Mouse (Mus musculus) ES-Bruce4 (cell line): ENCODE results near the gene Ktn1. TPM values are rescaled to one million over a fixed set of nuclear protein-coding genes. Genes with fewer than 3 reads are reported as not detected.

Experiments used
- H3K27ac ChIP-seq: 2 replicates; pipeline ENCODE4 v1.5.1; 2012; ENCODE audit warnings: low read length, inconsistent platforms; ENCODE audit not compliant: insufficient read depth
- H3K27me3 ChIP-seq: 2 replicates; pipeline ENCODE4 v1.6.1; 2012; ENCODE audit warnings: mild to moderate bottlenecking, low read length, inconsistent platforms; ENCODE audit not compliant: control insufficient read depth, poor library complexity, insufficient read depth, severe bottlenecking
- H3K36me3 ChIP-seq: 2 replicates; pipeline ENCODE4 v1.6.1; 2012; ENCODE audit warnings: inconsistent platforms, mild to moderate bottlenecking, low read length, moderate library complexity; ENCODE audit not compliant: control insufficient read depth, poor library complexity, insufficient read depth, severe bottlenecking
- H3K4me1 ChIP-seq: one replicate; pipeline ENCODE4 v1.8.1; 2011; ENCODE audit warnings: low read length; ENCODE audit not compliant: control insufficient read depth, insufficient read depth
- H3K4me3 ChIP-seq: 2 replicates; pipeline ENCODE4 v1.5.1; 2011; ENCODE audit warnings: low read depth, mild to moderate bottlenecking, low read length
- H3K9ac ChIP-seq: 2 replicates; pipeline ENCODE4 v1.6.1; 2012; ENCODE audit warnings: low read depth, mild to moderate bottlenecking, inconsistent platforms; ENCODE audit not compliant: poor library complexity, severe bottlenecking
- H3K9me3 ChIP-seq: replicated peaks from 2 replicates; pipeline ENCODE4 v1.6.1; 2012; ENCODE audit warnings: mild to moderate bottlenecking, low read length, inconsistent platforms; ENCODE audit not compliant: control insufficient read depth, poor library complexity, insufficient read depth, severe bottlenecking
- CTCF ChIP-seq: IDR thresholded peaks from one replicate; pipeline ENCODE4 v1.8.1; 2011; ENCODE audit warnings: low read depth, low read length
- EP300 ChIP-seq: IDR thresholded peaks from 2 replicates; pipeline ENCODE4 v1.6.1; 2011; ENCODE audit warnings: low read depth, low read length; ENCODE audit not compliant: insufficient read depth
- POLR2A ChIP-seq: IDR thresholded peaks from one replicate; pipeline ENCODE4 v1.8.1; 2011; ENCODE audit warnings: low read length; ENCODE audit not compliant: insufficient read depth
- polyA plus RNA-seq: library from polyadenylated mRNA; stranded (reverse); fragments of >200 nt; gene quantifications from 2 replicates; pipeline ENCODE4 v1.2.4, GENCODE M21; 2011; ENCODE audit warnings: low read depth; ENCODE audit not compliant: missing spikeins, insufficient read depth, insufficient read length

Gene Ktn1
- polyA plus RNA-seq, 1 experiment, result 135 TPM

DNA sequence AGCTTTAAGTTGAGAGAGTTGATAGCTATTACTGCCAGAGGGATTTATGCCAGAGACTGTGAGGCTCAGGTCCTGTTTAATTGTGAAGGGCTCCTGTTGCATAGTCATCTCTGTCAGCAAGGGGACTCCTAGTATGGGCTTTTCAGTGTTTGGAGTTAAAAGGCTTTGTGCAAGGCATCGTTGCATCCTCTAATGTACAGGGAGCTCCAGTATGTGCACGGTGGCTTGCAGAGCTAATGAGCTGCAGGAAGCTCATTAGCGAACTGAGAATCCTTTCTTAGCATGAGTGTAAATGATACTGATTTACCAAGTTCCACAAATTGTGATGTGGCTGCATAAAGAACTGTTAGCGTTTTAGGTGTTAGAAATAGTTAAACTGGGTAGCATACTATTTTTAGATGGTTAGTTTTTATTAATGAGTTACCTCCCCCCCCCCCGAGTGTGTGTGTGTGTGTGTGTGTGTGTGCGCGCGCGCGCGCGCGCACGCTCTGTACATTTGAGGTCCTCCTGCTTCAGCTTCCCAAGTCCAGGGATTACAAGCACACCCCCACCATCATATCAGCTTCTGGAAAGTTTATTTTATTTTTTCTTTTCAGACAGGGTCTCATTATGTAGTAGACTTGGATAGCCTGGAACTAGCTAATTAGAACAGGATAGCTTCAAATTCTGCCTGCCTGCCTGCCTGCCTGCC is 69.8 kb downstream of the Ktn1 start:
- Histone ChIP-seq H3K4me1 (no peaks in the 10 kb centered on the region), H3K36me3 (no peaks in the 10 kb centered on the region; the same call in 1 of the 2 replicates), H3K4me3 (no peak overlapping the region), H3K9me3 (no peaks in the 10 kb centered on the region), H3K9ac (no peak overlapping the region), H3K27ac (no peak overlapping the region), H3K27me3 (no peaks in the 10 kb centered on the region)
- no peak for TF ChIP-seq EP300
- no peak for TF ChIP-seq POLR2A
- TF ChIP-seq CTCF, result no peak

DNA sequence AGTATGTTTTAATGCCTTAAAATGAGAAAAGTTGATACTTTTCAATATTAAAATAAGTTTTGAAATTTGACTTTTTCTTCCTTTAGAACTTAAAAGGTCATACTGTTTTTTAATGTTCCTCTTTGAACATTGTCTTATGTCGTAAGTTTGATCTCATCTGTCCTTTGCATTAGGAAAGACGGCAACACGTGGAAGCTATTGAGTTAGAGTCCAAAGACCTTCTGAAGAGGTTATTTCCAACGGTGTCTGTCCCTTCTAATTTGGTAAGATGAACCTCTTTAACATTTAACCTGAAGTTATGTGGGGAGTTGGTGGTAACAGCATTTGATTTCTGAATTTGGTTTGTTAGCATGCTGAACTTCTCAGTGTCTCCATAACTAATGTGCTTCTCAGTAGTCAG is 71.8 kb downstream of the Ktn1 start:
- no peak for TF ChIP-seq CTCF
- TF ChIP-seq POLR2A, result no peak
- TF ChIP-seq EP300, result no peak
- Histone ChIP-seq H3K27ac (no peak overlapping the region), H3K4me3 (no peak overlapping the region), H3K9me3 (no peaks in the 10 kb centered on the region), H3K36me3 (peaks cover 10% of the 10 kb centered on the region), H3K9ac (no peak overlapping the region), H3K27me3 (no peaks in the 10 kb centered on the region), H3K4me1 (no peaks in the 10 kb centered on the region)

DNA sequence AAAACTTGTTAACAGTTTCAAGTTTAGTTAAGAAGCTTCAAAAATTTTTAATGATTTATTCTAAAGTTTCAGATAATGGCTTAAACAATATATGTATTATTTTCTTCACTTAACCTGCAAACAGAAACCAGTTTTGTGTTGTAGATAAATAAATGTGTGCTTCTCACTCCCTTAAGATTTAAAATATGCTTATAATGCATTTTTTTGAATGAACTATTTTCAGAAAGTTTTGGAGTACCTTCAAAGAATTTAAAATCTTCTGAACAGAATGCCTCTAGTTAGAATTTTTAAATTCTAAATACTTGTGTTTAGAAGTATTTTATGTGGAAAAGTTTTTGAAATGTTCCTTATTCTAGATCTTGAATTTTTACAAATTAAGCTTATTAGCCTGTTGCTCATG is 74.8 kb downstream of the Ktn1 start:
- H3K4me3 ChIP-seq, result no peak overlapping the region
- H3K27me3 ChIP-seq, result no peaks in the 10 kb centered on the region
- H3K27ac ChIP-seq, result no peak overlapping the region
- no peaks in the 10 kb centered on the region for H3K4me1 ChIP-seq
- peaks cover 23% of the 10 kb centered on the region for H3K36me3 ChIP-seq
- TF ChIP-seq POLR2A, result no peak
- TF ChIP-seq EP300, result no peak
- TF ChIP-seq CTCF, result no peak
- H3K9me3 ChIP-seq, result no peaks in the 10 kb centered on the region
- H3K9ac ChIP-seq, result no peak overlapping the region

DNA sequence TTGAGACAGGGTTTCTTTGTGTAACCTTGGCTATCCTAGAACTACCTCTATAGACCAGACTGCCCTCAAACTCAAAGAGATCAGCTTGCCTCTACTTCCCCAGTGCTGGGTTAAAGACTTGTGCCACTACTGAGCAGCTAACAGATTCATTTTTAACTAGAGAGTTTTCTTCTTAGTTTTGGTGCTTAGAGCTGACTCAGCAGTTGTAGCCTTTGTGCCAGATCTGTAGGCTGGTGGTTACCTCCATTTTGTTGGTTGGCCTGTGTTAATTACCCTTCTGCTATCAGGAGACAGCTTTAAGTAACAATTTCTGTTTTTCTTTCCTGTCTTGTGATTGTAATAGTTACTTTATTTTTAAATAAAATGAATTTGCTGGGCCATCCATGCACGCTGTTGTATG is 80.3 kb downstream of the Ktn1 start:
- no peaks in the 10 kb centered on the region for H3K4me1 ChIP-seq
- TF ChIP-seq CTCF (no peak), EP300 (no peak), POLR2A (no peak)
- no peaks in the 10 kb centered on the region for H3K27me3 ChIP-seq
- peaks cover 34% of the 10 kb centered on the region for H3K36me3 ChIP-seq
- H3K9ac ChIP-seq, result no peak overlapping the region
- H3K9me3 ChIP-seq, result no peaks in the 10 kb centered on the region
- no peak overlapping the region for H3K4me3 ChIP-seq
- H3K27ac ChIP-seq, result no peak overlapping the region

GRCm38 (mm10) chr14:47735354-47735753 is 87.1 kb downstream of the Ktn1 start:
- no peaks in the 10 kb centered on the region for H3K27me3 ChIP-seq
- no peaks in the 10 kb centered on the region for H3K9me3 ChIP-seq
- H3K4me3 ChIP-seq, result no peak overlapping the region
- no peak overlapping the region for H3K27ac ChIP-seq
- no peak overlapping the region for H3K9ac ChIP-seq
- TF ChIP-seq CTCF (no peak), EP300 (no peak), POLR2A (no peak)
- peaks cover 7% of the 10 kb centered on the region for H3K36me3 ChIP-seq
- no peaks in the 10 kb centered on the region for H3K4me1 ChIP-seq

GRCm38 (mm10) chr14:47736471-47736870 is 88.2 kb downstream of the Ktn1 start:
- Histone ChIP-seq H3K27ac (no peak overlapping the region), H3K4me3 (no peak overlapping the region), H3K9me3 (no peaks in the 10 kb centered on the region), H3K36me3 (peaks cover 7% of the 10 kb centered on the region), H3K27me3 (no peaks in the 10 kb centered on the region), H3K9ac (no peak overlapping the region), H3K4me1 (no peaks in the 10 kb centered on the region)
- TF ChIP-seq EP300 (no peak), POLR2A (no peak), CTCF (no peak)
